Mouse (Mus musculus) hindbrain, embryonic 12.5 days (tissue): ENCODE data around the gene Camta1. TPM values are rescaled to one million over a fixed set of nuclear protein-coding genes. Genes with fewer than 3 reads are reported as not detected.
"Not testable (repeated sequence)": the region's sequence is repeated elsewhere in the genome, so short reads cannot be mapped to it uniquely, and the experiment has no call there.

Experiments
- ATAC-seq: fragments of 200-750 bp; cut with Nextera tagmentation; 2 replicates; pipeline ENCODE4 v1.8.0; 2017; ENCODE audit warnings: moderate TSS enrichment; ENCODE audit not compliant: low FRiP score
- H3K27ac ChIP-seq: fragments of 300-500 bp; sonication (generic); 2 replicates; pipeline ENCODE4 v1.5.1; 2016; ENCODE audit warnings: mild to moderate bottlenecking
- H3K27me3 ChIP-seq: fragments of 300-500 bp; sonication (generic); 2 replicates; pipeline ENCODE4 v1.6.1; 2016; ENCODE audit warnings: mild to moderate bottlenecking
- H3K36me3 ChIP-seq: fragments of 300-500 bp; sonication (generic); 2 replicates; pipeline ENCODE4 v1.6.1; 2016; ENCODE audit warnings: mild to moderate bottlenecking
- H3K4me1 ChIP-seq: fragments of 300-500 bp; sonication (generic); 2 replicates; pipeline ENCODE4 v1.6.1; 2016
- H3K4me2 ChIP-seq: fragments of 300-500 bp; sonication (generic); replicated peaks from 2 replicates; pipeline ENCODE4 v1.6.1; 2016; ENCODE audit warnings: mild to moderate bottlenecking
- H3K4me3 ChIP-seq: fragments of 300-500 bp; sonication (generic); 2 replicates; pipeline ENCODE4 v1.5.1; 2016; ENCODE audit warnings: mild to moderate bottlenecking
- H3K9ac ChIP-seq: fragments of 300-500 bp; sonication (generic); 2 replicates; pipeline ENCODE4 v1.6.1; 2016; ENCODE audit warnings: mild to moderate bottlenecking, moderate library complexity
- H3K9me3 ChIP-seq: fragments of 300-500 bp; sonication (generic); replicated peaks from 2 replicates; pipeline ENCODE4 v1.6.1; 2016; ENCODE audit warnings: mild to moderate bottlenecking
- WGBS: fragments of 180-500 bp; shearing (Covaris S2); methylation state at CpG from one replicate; pipeline ENCODE4 v1.1.7; 2016; 5-methylcytosine and 5-hydroxymethylcytosine counted together
- polyA plus RNA-seq: library from polyadenylated mRNA; unstranded; fragments of >200 nt; fragmentation: Nextera tagmentation; extraction: Ambion mirVana; gene quantifications from 2 replicates; pipeline ENCODE4 v1.2.1, GENCODE M21; 2016

The Camta1 gene
- polyA plus RNA-seq, 1 experiment from 2014 or later, result 136 TPM

GRCm38 (mm10) chr4:151044037-151044943 lies 817.4 kb downstream of the Camta1 start, which contains the start of gene Per3:
Gene Per3 (minus strand): TSS chr4:151044665.
- H3K9me3 ChIP-seq, result no peaks in the 10 kb centered on the region
- ATAC-seq, result peak; percentile 98
- peak within 1 kb of the TSS; percentile 63 for H3K9ac ChIP-seq
- H3K27me3 ChIP-seq, result peaks cover 11% of the 10 kb centered on the region; the same call in 1 of the 2 replicates
- peak within 1 kb of the TSS; percentile 92 for H3K4me2 ChIP-seq
- H3K27ac ChIP-seq, result peak within 1 kb of the TSS; percentile 23
- WGBS, result under 1% methylated on average over 59 of the region's 79 CpGs
- H3K36me3 ChIP-seq, result peaks cover 15% of the 10 kb centered on the region; the same call in 1 of the 2 replicates
- H3K4me3 ChIP-seq, result peak within 1 kb of the TSS; percentile 54
- H3K4me1 ChIP-seq, result peaks cover 11% of the 10 kb centered on the region

- no peak overlapping the region for H3K9ac ChIP-seq
- peak overlapping the region; percentile 54; the same call in 1 of the 2 replicates for H3K4me3 ChIP-seq
- H3K4me1 ChIP-seq, result peaks cover 11% of the 10 kb centered on the region
- peaks cover 5% of the 10 kb centered on the region; the same call in 1 of the 2 replicates for H3K36me3 ChIP-seq
- peaks cover 11% of the 10 kb centered on the region; the same call in 1 of the 2 replicates for H3K27me3 ChIP-seq
- no peak for ATAC-seq
- peak overlapping the region; percentile 92 for H3K4me2 ChIP-seq
- H3K9me3 ChIP-seq, result no peaks in the 10 kb centered on the region
- 53% methylated on average over 5 of the region's 5 CpGs for WGBS
- H3K27ac ChIP-seq, result no peak overlapping the region
Measured at GRCm38 (mm10) chr4:151043281-151043680, 818.4 kb downstream of the Camta1 start.

- 87% methylated on average over 5 of the region's 5 CpGs for WGBS
- no peak overlapping the region for H3K4me3 ChIP-seq
Measured at GRCm38 (mm10) chr4:151041506-151041905, 820.2 kb downstream of the Camta1 start.

GRCm38 (mm10) chr4:151037800-151038199 lies 823.9 kb downstream of the Camta1 start:
- Histone ChIP-seq H3K27me3 (no peaks in the 10 kb centered on the region), H3K4me2 (no peak overlapping the region), H3K9me3 (no peaks in the 10 kb centered on the region), H3K36me3 (no peaks in the 10 kb centered on the region), H3K9ac (no peak overlapping the region), H3K4me3 (no peak overlapping the region), H3K27ac (no peak overlapping the region), H3K4me1 (no peaks in the 10 kb centered on the region)
- no peak for ATAC-seq
- WGBS, result 89% methylated on average over 11 of the region's 11 CpGs

More at GRCm38 (mm10) chr4:151041506-151041905, 820.2 kb downstream of the Camta1 start:
- no peak overlapping the region for H3K9ac ChIP-seq
- H3K4me1 ChIP-seq, result peaks cover 11% of the 10 kb centered on the region
- H3K27ac ChIP-seq, result no peak overlapping the region
- H3K4me2 ChIP-seq, result no peak overlapping the region
- peaks cover 11% of the 10 kb centered on the region; the same call in 1 of the 2 replicates for H3K27me3 ChIP-seq
- no peaks in the 10 kb centered on the region for H3K9me3 ChIP-seq
- no peak for ATAC-seq
- H3K36me3 ChIP-seq, result no peaks in the 10 kb centered on the region

- no peak overlapping the region for H3K9ac ChIP-seq
- no peak overlapping the region for H3K4me3 ChIP-seq
- ATAC-seq, result no peak
- no peaks in the 10 kb centered on the region for H3K27me3 ChIP-seq
- WGBS, result 88% methylated on average over 7 of the region's 7 CpGs
- no peak overlapping the region for H3K4me2 ChIP-seq
- no peaks in the 10 kb centered on the region for H3K36me3 ChIP-seq
- H3K9me3 ChIP-seq, result no peaks in the 10 kb centered on the region
- no peak overlapping the region for H3K27ac ChIP-seq
- no peaks in the 10 kb centered on the region for H3K4me1 ChIP-seq
Measured at GRCm38 (mm10) chr4:151036521-151036920, 825.2 kb downstream of the Camta1 start.

GRCm38 (mm10) chr4:151027001-151027400 lies 834.7 kb downstream of the Camta1 start:
- Histone ChIP-seq H3K27ac (no peak overlapping the region), H3K36me3 (0 out of 2 replicates have a peak, but pooled peaks cover 2% of the 10 kb centered on the region), H3K4me3 (no peak overlapping the region), H3K9me3 (no peaks in the 10 kb centered on the region), H3K27me3 (no peaks in the 10 kb centered on the region), H3K4me2 (no peak overlapping the region), H3K9ac (no peak overlapping the region), H3K4me1 (no peaks in the 10 kb centered on the region)
- no peak for ATAC-seq
- WGBS, result 50% methylated on average over 6 of the region's 6 CpGs

GRCm38 (mm10) chr4:151024152-151024551 lies 837.5 kb downstream of the Camta1 start:
- 0 out of 2 replicates have a peak, but pooled peaks cover 2% of the 10 kb centered on the region for H3K36me3 ChIP-seq
- no peaks in the 10 kb centered on the region for H3K27me3 ChIP-seq
- no peak overlapping the region for H3K27ac ChIP-seq
- H3K9ac ChIP-seq, result no peak overlapping the region
- H3K4me3 ChIP-seq, result no peak overlapping the region
- H3K4me2 ChIP-seq, result no peak overlapping the region
- no peak for ATAC-seq
- H3K9me3 ChIP-seq, result no peaks in the 10 kb centered on the region
- 92% methylated on average over 9 of the region's 9 CpGs for WGBS
- no peaks in the 10 kb centered on the region for H3K4me1 ChIP-seq

GRCm38 (mm10) chr4:151017356-151017755 lies 844.3 kb downstream of the Camta1 start:
- H3K9ac ChIP-seq, H3K27me3 ChIP-seq, H3K4me3 ChIP-seq, ATAC-seq, H3K4me2 ChIP-seq, H3K27ac ChIP-seq, H3K9me3 ChIP-seq, H3K4me1 ChIP-seq: not testable (repeated sequence)
- 100% methylated on average over 1 of the region's 1 CpGs for WGBS
- H3K36me3 ChIP-seq, result peaks cover 13% of the 10 kb centered on the region; the same call in 1 of the 2 replicates

GRCm38 (mm10) chr4:151015946-151016345 lies 845.7 kb downstream of the Camta1 start:
- Histone ChIP-seq H3K4me3 (no peak overlapping the region), H3K27ac (no peak overlapping the region), H3K4me2 (no peak overlapping the region), H3K9me3 (no peaks in the 10 kb centered on the region), H3K9ac (no peak overlapping the region), H3K36me3 (peaks cover 19% of the 10 kb centered on the region; the same call in 1 of the 2 replicates), H3K4me1 (no peaks in the 10 kb centered on the region), H3K27me3 (no peaks in the 10 kb centered on the region)
- no peak for ATAC-seq
- WGBS, result 88% methylated on average over 10 of the region's 10 CpGs

- Histone ChIP-seq H3K36me3 (peaks cover 14% of the 10 kb centered on the region; the same call in 1 of the 2 replicates), H3K4me3 (no peak overlapping the region), H3K9me3 (no peaks in the 10 kb centered on the region), H3K9ac (no peak overlapping the region), H3K4me2 (no peak overlapping the region), H3K27me3 (no peaks in the 10 kb centered on the region), H3K4me1 (no peaks in the 10 kb centered on the region), H3K27ac (no peak overlapping the region)
- no peak for ATAC-seq
- WGBS, result 92% methylated on average over 7 of the region's 7 CpGs
Measured at GRCm38 (mm10) chr4:151010316-151010715, 851.4 kb downstream of the Camta1 start.

- WGBS, result 50% methylated on average over 6 of the region's 6 CpGs
- H3K4me1 ChIP-seq, result no peaks in the 10 kb centered on the region
- no peak overlapping the region for H3K4me3 ChIP-seq
- H3K36me3 ChIP-seq, result peaks cover 10% of the 10 kb centered on the region; the same call in 1 of the 2 replicates
- no peak overlapping the region for H3K9ac ChIP-seq
- H3K4me2 ChIP-seq, result no peak overlapping the region
- no peaks in the 10 kb centered on the region for H3K9me3 ChIP-seq
- no peak overlapping the region for H3K27ac ChIP-seq
- ATAC-seq, result no peak
- H3K27me3 ChIP-seq, result no peaks in the 10 kb centered on the region
Measured at GRCm38 (mm10) chr4:151006945-151007344, 854.7 kb downstream of the Camta1 start.

- WGBS, result 94% methylated on average over 13 of the region's 13 CpGs
- H3K4me3 ChIP-seq, result no peak overlapping the region
- ATAC-seq, result no peak
- no peaks in the 10 kb centered on the region for H3K4me1 ChIP-seq
- H3K9me3 ChIP-seq, result no peaks in the 10 kb centered on the region
- no peak overlapping the region for H3K27ac ChIP-seq
- H3K4me2 ChIP-seq, result no peak overlapping the region
- H3K9ac ChIP-seq, result no peak overlapping the region
- no peaks in the 10 kb centered on the region for H3K27me3 ChIP-seq
- peaks cover 8% of the 10 kb centered on the region; the same call in 1 of the 2 replicates for H3K36me3 ChIP-seq
Measured at GRCm38 (mm10) chr4:151005656-151006318, 855.9 kb downstream of the Camta1 start.
